Mouse (Mus musculus) hindbrain, embryonic 10.5 days (tissue): ENCODE data around the gene 5031410I06Rik. TPM values are rescaled to one million over a fixed set of nuclear protein-coding genes. Genes with fewer than 3 reads are reported as not detected.
"Not testable (repeated sequence)": the region's sequence is repeated elsewhere in the genome, so short reads cannot be mapped to it uniquely, and the experiment has no call there.

Experiments used
- DNase-seq: peaks from one replicate; pipeline ENCODE4 v3.0.0-alpha.2; 2017; ENCODE audit warnings: low spot score
- H3K27ac ChIP-seq: fragments of 300-500 bp; sonication (generic); 2 replicates; pipeline ENCODE4 v1.5.1; 2016; ENCODE audit warnings: mild to moderate bottlenecking, moderate library complexity
- H3K27me3 ChIP-seq: fragments of 300-500 bp; sonication (generic); 2 replicates; pipeline ENCODE4 v1.6.1; 2016; ENCODE audit warnings: mild to moderate bottlenecking; ENCODE audit not compliant: poor library complexity, insufficient read depth, severe bottlenecking
- H3K36me3 ChIP-seq: fragments of 300-500 bp; sonication (generic); 2 replicates; pipeline ENCODE4 v1.6.1; 2016; ENCODE audit warnings: mild to moderate bottlenecking, moderate library complexity
- H3K4me1 ChIP-seq: fragments of 300-500 bp; sonication (generic); replicated peaks from 2 replicates; pipeline ENCODE4 v1.6.1; 2016; ENCODE audit warnings: mild to moderate bottlenecking
- H3K4me3 ChIP-seq: fragments of 300-500 bp; sonication (generic); 2 replicates; pipeline ENCODE4 v1.5.1; 2016; ENCODE audit warnings: mild to moderate bottlenecking, moderate library complexity
- H3K9me3 ChIP-seq: fragments of 300-500 bp; sonication (generic); 2 replicates; pipeline ENCODE4 v1.6.1; 2016; ENCODE audit warnings: mild to moderate bottlenecking, moderate library complexity
- WGBS: fragments of 180-500 bp; shearing (Covaris S2); methylation state at CpG from one replicate; pipeline ENCODE4 v1.1.7; 2016; 5-methylcytosine and 5-hydroxymethylcytosine counted together
- polyA plus RNA-seq: library from polyadenylated mRNA; unstranded; fragments of >200 nt; fragmentation: Nextera tagmentation; extraction: Ambion mirVana; gene quantifications from 2 replicates; pipeline ENCODE4 v1.2.1, GENCODE M21; 2016

The 5031410I06Rik gene
- 0.07 and 0.09 TPM in 2 replicates for polyA plus RNA-seq

DNA sequence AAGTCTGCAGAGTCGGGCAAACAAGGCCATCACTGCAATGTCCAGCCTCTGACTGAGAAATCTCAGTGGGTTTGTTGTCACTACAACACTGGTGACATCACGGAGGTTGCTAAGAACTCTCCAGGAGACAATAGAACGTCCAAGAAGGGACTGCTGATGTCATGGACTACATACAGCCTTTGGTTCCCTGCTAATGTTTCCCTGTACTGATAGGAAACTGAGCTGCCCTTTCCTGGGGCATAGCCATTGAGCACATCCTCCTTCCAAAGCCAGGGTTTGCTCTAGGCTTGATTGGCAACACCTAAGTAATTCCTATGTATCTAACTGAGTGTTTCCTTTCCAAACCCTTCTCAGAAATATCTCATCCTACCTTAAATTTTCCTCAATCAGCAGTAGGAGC, at the start of gene 5031410I06Rik:
Gene 5031410I06Rik, minus strand, starts transcription at position 101 of the 400 bp plus-strand sequence.
- not testable (repeated sequence) for H3K27ac ChIP-seq, H3K9me3 ChIP-seq, H3K27me3 ChIP-seq, H3K36me3 ChIP-seq, H3K4me3 ChIP-seq, DNase-seq, H3K4me1 ChIP-seq
- WGBS: no CpG with 5 or more reads among the region's 3 CpGs

DNA sequence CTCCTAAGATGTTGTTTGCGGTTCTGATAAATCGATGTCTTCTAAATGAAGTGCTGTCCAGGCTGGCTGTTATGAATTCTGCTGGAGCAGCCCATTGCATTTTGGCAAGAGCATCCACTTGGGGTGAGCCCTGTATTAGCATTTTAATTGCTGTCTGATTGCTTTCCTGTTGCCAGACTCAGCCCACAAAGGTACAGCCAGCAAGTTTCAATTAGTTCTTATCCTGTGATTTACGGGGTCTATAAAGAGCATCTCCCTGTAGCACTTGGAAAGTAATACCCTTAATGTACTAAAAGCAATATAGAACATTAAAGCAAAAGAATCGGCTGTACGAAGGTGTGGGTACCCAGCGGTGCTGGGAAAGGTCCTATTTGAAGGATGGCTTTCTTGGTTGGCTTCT, 37.7 kb upstream of the 5031410I06Rik start:
- H3K9me3 ChIP-seq: no peaks in the 10 kb centered on the region
- DNase-seq: no peak
- no peak overlapping the region for H3K27ac ChIP-seq
- no peaks in the 10 kb centered on the region for H3K27me3 ChIP-seq
- no peaks in the 10 kb centered on the region for H3K4me1 ChIP-seq
- 91% methylated on average over 6 of the region's 6 CpGs for WGBS
- no peak overlapping the region for H3K4me3 ChIP-seq
- no peaks in the 10 kb centered on the region for H3K36me3 ChIP-seq

DNA sequence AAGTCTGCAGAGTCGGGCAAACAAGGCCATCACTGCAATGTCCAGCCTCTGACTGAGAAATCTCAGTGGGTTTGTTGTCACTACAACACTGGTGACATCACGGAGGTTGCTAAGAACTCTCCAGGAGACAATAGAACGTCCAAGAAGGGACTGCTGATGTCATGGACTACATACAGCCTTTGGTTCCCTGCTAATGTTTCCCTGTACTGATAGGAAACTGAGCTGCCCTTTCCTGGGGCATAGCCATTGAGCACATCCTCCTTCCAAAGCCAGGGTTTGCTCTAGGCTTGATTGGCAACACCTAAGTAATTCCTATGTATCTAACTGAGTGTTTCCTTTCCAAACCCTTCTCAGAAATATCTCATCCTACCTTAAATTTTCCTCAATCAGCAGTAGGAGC, 16.2 kb upstream of the 5031410I06Rik start, which contains the start of gene Gm10220:
Gene Gm10220, minus strand, starts transcription at position 101 of the 400 bp plus-strand sequence.
- H3K36me3 ChIP-seq, DNase-seq, H3K27me3 ChIP-seq, H3K4me1 ChIP-seq, H3K27ac ChIP-seq, H3K4me3 ChIP-seq, H3K9me3 ChIP-seq: not testable (repeated sequence)
- WGBS: no CpG with 5 or more reads among the region's 3 CpGs

DNA sequence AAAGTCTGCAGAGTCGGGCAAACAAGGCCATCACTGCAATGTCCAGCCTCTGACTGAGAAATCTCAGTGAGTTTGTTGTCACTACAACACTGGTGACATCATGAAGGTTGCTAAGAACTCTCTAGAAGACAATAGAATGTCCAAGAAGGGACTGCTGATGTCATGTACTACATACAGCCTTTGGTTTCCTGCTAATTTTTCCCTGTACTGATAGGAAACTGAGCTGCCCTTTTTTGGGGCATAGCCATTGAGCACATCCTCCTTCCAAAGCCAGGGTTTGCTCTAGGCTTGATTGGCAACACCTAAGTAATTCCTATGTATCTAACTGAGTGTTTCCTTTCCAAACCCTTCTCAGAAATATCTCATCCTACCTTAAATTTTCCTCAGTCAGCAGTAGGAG, 16.0 kb downstream of the 5031410I06Rik start, which contains the start of gene Gm10471:
Gene Gm10471, minus strand, starts transcription at position 101 of the 400 bp plus-strand sequence.
- 75% methylated on average over 1 of the region's 1 CpGs for WGBS
- H3K4me1 ChIP-seq, H3K27me3 ChIP-seq, H3K36me3 ChIP-seq, DNase-seq, H3K9me3 ChIP-seq, H3K4me3 ChIP-seq, H3K27ac ChIP-seq: not testable (repeated sequence)

DNA sequence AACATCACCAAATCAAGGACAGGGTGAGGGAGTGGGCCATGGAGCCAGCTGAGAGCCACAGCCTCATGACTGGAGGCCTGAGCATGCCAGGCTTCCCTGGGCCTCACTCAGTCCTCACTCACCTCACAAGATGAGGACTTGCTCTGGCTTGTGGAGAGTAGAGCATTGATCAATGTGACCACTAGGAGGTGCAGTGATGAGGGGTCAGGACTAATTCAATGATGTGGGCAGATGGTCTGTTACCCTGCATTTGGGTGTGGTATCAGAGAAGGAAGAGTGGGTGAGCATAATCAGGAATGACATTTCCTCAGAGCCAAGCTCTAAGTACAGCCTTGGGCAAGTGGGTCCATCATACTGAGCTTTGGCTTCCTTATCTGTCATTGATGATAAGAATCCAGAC, 26.1 kb downstream of the 5031410I06Rik start:
- H3K27ac ChIP-seq, H3K9me3 ChIP-seq, H3K4me3 ChIP-seq, H3K27me3 ChIP-seq, DNase-seq, H3K36me3 ChIP-seq, H3K4me1 ChIP-seq: not testable (repeated sequence)

DNA sequence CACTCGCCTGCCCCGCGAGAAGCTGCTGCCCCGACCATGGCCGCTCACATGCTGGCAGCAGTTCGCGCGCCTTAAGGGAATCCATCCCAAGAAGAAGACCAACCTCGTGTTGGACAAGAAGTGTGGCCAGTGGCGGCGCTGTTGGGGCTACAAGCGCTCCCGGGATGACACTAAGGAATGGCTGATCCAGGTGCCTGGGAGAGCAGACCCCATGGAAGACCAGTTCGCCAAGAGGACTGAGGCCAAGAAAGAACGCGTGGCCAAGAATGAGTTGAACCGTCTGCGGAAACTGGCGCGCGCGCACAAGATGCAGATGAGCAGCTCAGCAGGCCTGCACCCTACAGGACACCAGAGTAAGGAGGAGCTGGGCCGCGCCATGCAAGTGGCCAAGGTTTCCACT, 34.4 kb downstream of the 5031410I06Rik start:
- no peaks in the 10 kb centered on the region for H3K4me1 ChIP-seq
- no peaks in the 10 kb centered on the region for H3K27me3 ChIP-seq
- H3K27ac ChIP-seq: no peak overlapping the region
- 85% methylated on average over 24 of the region's 24 CpGs for WGBS
- no peak for DNase-seq
- no peak overlapping the region for H3K4me3 ChIP-seq
- H3K9me3 ChIP-seq: peaks cover 9% of the 10 kb centered on the region; the same call in 1 of the 2 replicates
- no peaks in the 10 kb centered on the region for H3K36me3 ChIP-seq

DNA sequence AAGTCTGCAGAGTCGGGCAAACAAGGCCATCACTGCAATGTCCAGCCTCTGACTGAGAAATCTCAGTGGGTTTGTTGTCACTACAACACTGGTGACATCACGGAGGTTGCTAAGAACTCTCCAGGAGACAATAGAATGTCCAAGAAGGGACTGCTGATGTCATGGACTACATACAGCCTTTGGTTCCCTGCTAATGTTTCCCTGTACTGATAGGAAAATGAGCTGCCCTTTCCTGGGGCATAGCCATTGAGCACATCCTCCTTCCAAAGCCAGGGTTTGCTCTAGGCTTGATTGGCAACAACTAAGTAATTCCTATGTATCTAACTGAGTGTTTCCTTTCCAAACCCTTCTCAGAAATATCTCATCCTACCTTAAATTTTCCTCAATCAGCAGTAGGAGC, 46.7 kb downstream of the 5031410I06Rik start, which contains the start of gene Gm7347:
Gene Gm7347, minus strand, starts transcription at position 101 of the 400 bp plus-strand sequence.
- H3K9me3 ChIP-seq, H3K27me3 ChIP-seq, H3K4me1 ChIP-seq, H3K36me3 ChIP-seq, H3K4me3 ChIP-seq, DNase-seq, H3K27ac ChIP-seq: not testable (repeated sequence)
- no CpG with 5 or more reads among the region's 2 CpGs for WGBS

Other genes starting within 250 kb of the 5031410I06Rik start
- gene Gm21663, start 163.0 kb downstream of the 5031410I06Rik start, polyA plus RNA-seq: 0.10 TPM in 1 of 2 replicates, not detected in the other
- gene Gm21671, start 150.9 kb downstream of the 5031410I06Rik start, polyA plus RNA-seq: not detected in 2 replicates
- not detected in 2 replicates for gene Gm21680, start 132.7 kb downstream of the 5031410I06Rik start, polyA plus RNA-seq
- gene Gm21698, start 116.7 kb downstream of the 5031410I06Rik start, polyA plus RNA-seq: 0.07 and 0.08 TPM in 2 replicates
- not detected in 2 replicates for gene Gm1979, start 100.6 kb downstream of the 5031410I06Rik start, polyA plus RNA-seq
- not detected in 2 replicates for gene Gm5862, start 82.4 kb downstream of the 5031410I06Rik start, polyA plus RNA-seq
- gene Speer4a, start 65.8 kb downstream of the 5031410I06Rik start, polyA plus RNA-seq: 0.16 TPM in 1 of 2 replicates, not detected in the other
- gene Gm7347, start 46.8 kb downstream of the 5031410I06Rik start, polyA plus RNA-seq: not detected in 2 replicates
- gene Gm10471, start 16.1 kb downstream of the 5031410I06Rik start, polyA plus RNA-seq: not detected in 2 replicates
- not detected in 2 replicates for gene Gm10220, start 16.1 kb upstream of the 5031410I06Rik start, polyA plus RNA-seq
- gene Gm7361, start 152.3 kb upstream of the 5031410I06Rik start, polyA plus RNA-seq: not detected in 2 replicates